Mouse (Mus musculus) bone marrow, adult 2 months (tissue): Measurements from ENCODE around the gene Cnn2. TPM values are rescaled to one million over a fixed set of nuclear protein-coding genes. Genes with fewer than 3 reads are reported as not detected.

Experiments used
- H3K27ac ChIP-seq: fragments of 200-500 bp; 2 replicates; pipeline ENCODE4 v1.5.1; 2012; ENCODE audit warnings: low read depth, mild to moderate bottlenecking, control low read depth, inconsistent platforms, low read length; ENCODE audit not compliant: control insufficient read depth, poor library complexity, insufficient read depth
- H3K4me1 ChIP-seq: fragments of 200-500 bp; 2 replicates; pipeline ENCODE4 v1.6.1; 2011; ENCODE audit warnings: low read length; ENCODE audit not compliant: control insufficient read depth, insufficient read depth
- H3K4me3 ChIP-seq: fragments of 200-500 bp; replicated peaks from 2 replicates; pipeline ENCODE3; 2011; ENCODE audit warnings: mild to moderate bottlenecking, low read depth, low read length, control low read depth; ENCODE audit not compliant: control insufficient read depth
- CTCF ChIP-seq: fragments of 200-500 bp; IDR thresholded peaks from 2 replicates; pipeline ENCODE4 v1.5.1; 2011; ENCODE audit warnings: low read length, control low read depth; ENCODE audit not compliant: control insufficient read depth, insufficient read depth
- POLR2A ChIP-seq: fragments of 200-500 bp; IDR thresholded peaks from 2 replicates; pipeline ENCODE4 v1.6.1; 2011; ENCODE audit warnings: low read depth, mild to moderate bottlenecking, control low read depth, low read length, borderline replicate concordance; ENCODE audit not compliant: control insufficient read depth
- WGBS: fragments of 180-500 bp; shearing (Covaris S2); methylation state at CpG from one replicate; pipeline ENCODE4 v1.1.7; 2018; 5-methylcytosine and 5-hydroxymethylcytosine counted together
- polyA plus RNA-seq: library from polyadenylated mRNA; stranded (reverse); fragments of >200 nt; gene quantifications from 2 replicates; pipeline ENCODE4 v1.2.4, GENCODE M21; 2011; ENCODE audit warnings: low replicate concordance; ENCODE audit not compliant: missing spikeins, insufficient read depth, insufficient read length

The Cnn2 gene
- polyA plus RNA-seq, 1 experiment = 92.4 TPM

GRCm38 (mm10) chr10:79989870-79990269 is 1.5 kb downstream of the Cnn2 start:
- H3K27ac ChIP-seq = no peak overlapping the region
- peak overlapping the region; percentile 95 for H3K4me3 ChIP-seq
- TF ChIP-seq CTCF = no peak
- no peak for TF ChIP-seq POLR2A
- peaks cover 10% of the 10 kb centered on the region; the same call in 1 of the 2 replicates for H3K4me1 ChIP-seq
- 75% methylated on average over 15 of the region's 15 CpGs for WGBS

- TF ChIP-seq POLR2A = 0 out of 2 replicates have a peak, but pooled peaks have one; percentile 12
- no peak for TF ChIP-seq CTCF
- Histone ChIP-seq H3K4me1 (peaks cover 8% of the 10 kb centered on the region; the same call in 1 of the 2 replicates), H3K27ac (no peak overlapping the region), H3K4me3 (peak overlapping the region; percentile 4)
- 85% methylated on average over 12 of the region's 12 CpGs for WGBS
Measured at GRCm38 (mm10) chr10:79991099-79991498, 2.7 kb downstream of the Cnn2 start.

- no peak for TF ChIP-seq POLR2A
- TF ChIP-seq CTCF = peak; percentile 27; the same call in 1 of the 2 replicates
- Histone ChIP-seq H3K4me3 (no peak overlapping the region), H3K4me1 (peaks cover 7% of the 10 kb centered on the region; the same call in 1 of the 2 replicates), H3K27ac (no peak overlapping the region)
- WGBS = 95% methylated on average over 6 of the region's 6 CpGs
Measured at GRCm38 (mm10) chr10:79991548-79991947, 3.2 kb downstream of the Cnn2 start.

- 7% methylated on average over 16 of the region's 16 CpGs for WGBS
- TF ChIP-seq CTCF (no peak), POLR2A (no peak)
- Histone ChIP-seq H3K27ac (peak overlapping the region; percentile 88), H3K4me3 (peak overlapping the region; percentile 36), H3K4me1 (peaks cover 2% of the 10 kb centered on the region)
Measured at GRCm38 (mm10) chr10:79994397-79995115, 6.2 kb downstream of the Cnn2 start.

GRCm38 (mm10) chr10:79995636-79996035 is 7.3 kb downstream of the Cnn2 start:
- Histone ChIP-seq H3K4me3 (no peak overlapping the region), H3K27ac (peak overlapping the region; percentile 31; the same call in 1 of the 2 replicates), H3K4me1 (peaks cover 2% of the 10 kb centered on the region)
- TF ChIP-seq POLR2A (no peak), CTCF (no peak)
- WGBS = 25% methylated on average over 1 of the region's 1 CpGs

- peak within 1 kb of the TSS; percentile 88 for H3K27ac ChIP-seq
- TF ChIP-seq POLR2A (peak; percentile 73; the same call in 1 of the 2 replicates), CTCF (no peak)
- H3K4me1 ChIP-seq = peaks cover 2% of the 10 kb centered on the region
- H3K4me3 ChIP-seq = peak within 1 kb of the TSS; percentile 82
- under 1% methylated on average over 34 of the region's 34 CpGs for WGBS
Measured at GRCm38 (mm10) chr10:79996272-79997033, 8.1 kb downstream of the Cnn2 start, which contains the start of gene Abca7. Gene Abca7 (plus strand): TSS chr10:79996494.

GRCm38 (mm10) chr10:79997034-79997760 is 8.8 kb downstream of the Cnn2 start:
- peak overlapping the region; percentile 82 for H3K4me3 ChIP-seq
- WGBS = 4% methylated on average over 35 of the region's 35 CpGs
- H3K4me1 ChIP-seq = peaks cover 2% of the 10 kb centered on the region
- TF ChIP-seq POLR2A = no peak
- TF ChIP-seq CTCF = no peak
- H3K27ac ChIP-seq = peak overlapping the region; percentile 88

- TF ChIP-seq POLR2A (peak; percentile 19; the same call in 1 of the 2 replicates), CTCF (no peak)
- WGBS = 50% methylated on average over 15 of the region's 15 CpGs
- H3K4me1 ChIP-seq = peaks cover 2% of the 10 kb centered on the region
- peak overlapping the region; percentile 88 for H3K27ac ChIP-seq
- H3K4me3 ChIP-seq = peak overlapping the region; percentile 82
Measured at GRCm38 (mm10) chr10:79997819-79998218, 9.4 kb downstream of the Cnn2 start.
